Mouse (Mus musculus) myocyte (in vitro differentiated cells): ENCODE results near the gene Creb3l2. TPM values are rescaled to one million over a fixed set of nuclear protein-coding genes. Genes with fewer than 3 reads are reported as not detected.

Source experiments
- H3K27me3 ChIP-seq: one replicate; pipeline ENCODE4 v1.6.1; 2011; ENCODE audit not compliant: control insufficient read depth, insufficient read depth, insufficient read length
- H3K36me3 ChIP-seq: one replicate; pipeline ENCODE4 v1.6.1; 2011; ENCODE audit not compliant: control insufficient read depth, insufficient read depth
- H3K4me2 ChIP-seq: one replicate; pipeline ENCODE4 v1.6.1; 2011; ENCODE audit warnings: low read depth, control low read depth
- H3K4me3 ChIP-seq: one replicate; pipeline ENCODE4 v1.5.1; 2011; ENCODE audit warnings: mild to moderate bottlenecking, control low read depth, moderate library complexity
- H3K79me2 ChIP-seq: one replicate; pipeline ENCODE4 v1.6.1; 2011; ENCODE audit not compliant: control insufficient read depth, insufficient read depth
- H3ac ChIP-seq: one replicate; pipeline ENCODE4 v1.6.1; 2011; ENCODE audit not compliant: control insufficient read depth, insufficient read length
- CEBPB ChIP-seq: IDR thresholded peaks from 2 replicates; pipeline ENCODE4 v1.6.1; 2011; ENCODE audit warnings: mild to moderate bottlenecking, moderate library complexity; ENCODE audit not compliant: poor library complexity, insufficient read depth, severe bottlenecking
- E2F4 ChIP-seq: IDR thresholded peaks from one replicate; pipeline ENCODE4 v1.6.1; 2011; ENCODE audit warnings: mild to moderate bottlenecking, control low read depth, moderate library complexity; ENCODE audit not compliant: insufficient read depth
- MAX ChIP-seq: IDR thresholded peaks from one replicate; pipeline ENCODE4 v1.6.1; 2011; ENCODE audit warnings: low read depth, mild to moderate bottlenecking, control low read depth
- MYOD1 ChIP-seq, 3 experiments: IDR thresholded peaks; one replicate each; pipeline ENCODE4 v1.6.1; 2011; ENCODE audit warnings: control low read depth in 2 of 3, low read depth in 2 of 3, mild to moderate bottlenecking in 2 of 3, moderate library complexity in 1 of 3; ENCODE audit not compliant: insufficient read length in 2 of 3, control insufficient read depth in 1 of 3
- MYOG ChIP-seq, 3 experiments: IDR thresholded peaks; one replicate each; pipeline ENCODE4 v1.6.1; 2011; ENCODE audit warnings: control low read depth in 2 of 3, low read depth in 2 of 3, mild to moderate bottlenecking in 2 of 3; ENCODE audit not compliant: insufficient read length in 2 of 3, control insufficient read depth in 1 of 3, insufficient read depth in 1 of 3
- POLR2A ChIP-seq: IDR thresholded peaks from one replicate; pipeline ENCODE4 v1.6.1; 2011; ENCODE audit warnings: low read depth, mild to moderate bottlenecking, control low read depth, moderate library complexity; ENCODE audit not compliant: insufficient read length
- POLR2AphosphoS2 ChIP-seq: IDR thresholded peaks from one replicate; pipeline ENCODE4 v1.6.1; 2011; ENCODE audit warnings: low read depth, control low read depth; ENCODE audit not compliant: insufficient read length
- REST ChIP-seq: IDR thresholded peaks from one replicate; pipeline ENCODE4 v1.6.1; 2011; ENCODE audit warnings: mild to moderate bottlenecking, control low read depth, moderate library complexity; ENCODE audit not compliant: insufficient read depth, insufficient read length
- SRF ChIP-seq: IDR thresholded peaks from one replicate; pipeline ENCODE4 v1.6.1; 2011; ENCODE audit warnings: low read depth; ENCODE audit not compliant: control insufficient read depth, insufficient read length
- TCF12 ChIP-seq: IDR thresholded peaks from one replicate; pipeline ENCODE4 v1.6.1; 2011; ENCODE audit warnings: mild to moderate bottlenecking, control low read depth; ENCODE audit not compliant: poor library complexity, insufficient read depth, severe bottlenecking
- TCF3 ChIP-seq: IDR thresholded peaks from one replicate; pipeline ENCODE4 v1.6.1; 2011; ENCODE audit warnings: low read depth, control low read depth; ENCODE audit not compliant: insufficient read length
- USF1 ChIP-seq: IDR thresholded peaks from one replicate; pipeline ENCODE4 v1.6.1; 2011; ENCODE audit warnings: low read depth, mild to moderate bottlenecking, control low read depth, moderate library complexity
- polyA plus RNA-seq: library from polyadenylated mRNA; unstranded; fragments of >200 nt; fragmentation: generic; extraction: Trizol; gene quantifications from one replicate; pipeline ENCODE4 v1.2.1, GENCODE M21; 2012; ENCODE audit warnings: missing spikeins

Gene Creb3l2
- polyA plus RNA-seq, 1 experiment, result 11.2 TPM

- no peak overlapping the region for H3K4me2 ChIP-seq
- no peaks in the 10 kb centered on the region for H3K36me3 ChIP-seq
- no peaks in the 10 kb centered on the region for H3K27me3 ChIP-seq
- no peak for TF ChIP-seq POLR2AphosphoS2
- no peak for TF ChIP-seq CEBPB
- no peak for TF ChIP-seq MYOD1 (IDR thresholded peaks at IDR 0.05; ENCODE audit: control insufficient read depth in 1 of 3, insufficient read length in 2 of 3, low read depth in 2 of 3)
- no peak for TF ChIP-seq POLR2A
- no peak for TF ChIP-seq REST
- no peak for TF ChIP-seq MYOG (IDR thresholded peaks at IDR 0.05; ENCODE audit: control insufficient read depth in 1 of 3, insufficient read depth in 1 of 3, insufficient read length in 2 of 3, low read depth in 2 of 3)
- no peak for TF ChIP-seq TCF12
- TF ChIP-seq SRF, result no peak
- TF ChIP-seq TCF3, result no peak
- TF ChIP-seq USF1, result no peak
- no peak for TF ChIP-seq E2F4
- no peak for TF ChIP-seq MAX
- no peak overlapping the region for H3K4me3 ChIP-seq
- H3K79me2 ChIP-seq, result peaks cover 92% of the 10 kb centered on the region
- H3ac ChIP-seq, result no peak overlapping the region
Observed at GRCm38 (mm10) chr6:37437086-37437485, 4.9 kb downstream of the Creb3l2 start.

- Histone ChIP-seq H3K79me2 (peaks cover 81% of the 10 kb centered on the region), H3K27me3 (no peaks in the 10 kb centered on the region), H3K36me3 (no peaks in the 10 kb centered on the region), H3K4me2 (no peak overlapping the region), H3ac (no peak overlapping the region), H3K4me3 (no peak overlapping the region)
- TF ChIP-seq REST (no peak), TCF12 (no peak), USF1 (no peak), TCF3 (no peak), SRF (no peak), MYOD1 (IDR thresholded peaks at IDR 0.05; ENCODE audit: control insufficient read depth in 1 of 3, insufficient read length in 2 of 3, low read depth in 2 of 3) (no peak), MYOG (IDR thresholded peaks at IDR 0.05; ENCODE audit: control insufficient read depth in 1 of 3, insufficient read depth in 1 of 3, insufficient read length in 2 of 3, low read depth in 2 of 3) (no peak), POLR2AphosphoS2 (no peak), CEBPB (no peak), E2F4 (no peak), POLR2A (no peak), MAX (no peak)
Observed at GRCm38 (mm10) chr6:37435391-37435790, 6.6 kb downstream of the Creb3l2 start.

- TF ChIP-seq MYOG (IDR thresholded peaks at IDR 0.05; ENCODE audit: control insufficient read depth in 1 of 3, insufficient read depth in 1 of 3, insufficient read length in 2 of 3, low read depth in 2 of 3) (no peak), E2F4 (no peak), SRF (no peak), REST (no peak), POLR2A (no peak), TCF12 (no peak), POLR2AphosphoS2 (no peak), TCF3 (no peak), MYOD1 (IDR thresholded peaks at IDR 0.05; ENCODE audit: control insufficient read depth in 1 of 3, insufficient read length in 2 of 3, low read depth in 2 of 3) (no peak), CEBPB (no peak), MAX (no peak), USF1 (no peak)
- Histone ChIP-seq H3K4me3 (no peak overlapping the region), H3K27me3 (no peaks in the 10 kb centered on the region), H3K36me3 (no peaks in the 10 kb centered on the region), H3ac (no peak overlapping the region), H3K4me2 (peak overlapping the region; percentile 91), H3K79me2 (peaks cover 71% of the 10 kb centered on the region)
Observed at GRCm38 (mm10) chr6:37429849-37430470, 12.0 kb downstream of the Creb3l2 start.

GRCm38 (mm10) chr6:37428947-37429346 lies 13.0 kb downstream of the Creb3l2 start:
- Histone ChIP-seq H3K27me3 (no peaks in the 10 kb centered on the region), H3K4me3 (no peak overlapping the region), H3K79me2 (peaks cover 65% of the 10 kb centered on the region), H3K4me2 (no peak overlapping the region), H3ac (no peak overlapping the region), H3K36me3 (no peaks in the 10 kb centered on the region)
- TF ChIP-seq MYOG (IDR thresholded peaks at IDR 0.05; ENCODE audit: control insufficient read depth in 1 of 3, insufficient read depth in 1 of 3, insufficient read length in 2 of 3, low read depth in 2 of 3), result no peak
- no peak for TF ChIP-seq USF1
- no peak for TF ChIP-seq E2F4
- TF ChIP-seq SRF, result no peak
- no peak for TF ChIP-seq MYOD1 (IDR thresholded peaks at IDR 0.05; ENCODE audit: control insufficient read depth in 1 of 3, insufficient read length in 2 of 3, low read depth in 2 of 3)
- no peak for TF ChIP-seq REST
- TF ChIP-seq POLR2AphosphoS2, result no peak
- TF ChIP-seq CEBPB, result no peak
- TF ChIP-seq TCF12, result no peak
- no peak for TF ChIP-seq POLR2A
